Mouse (Mus musculus): ENCODE measurements around the gene Gm11232.

Gm11232 gene

DNA sequence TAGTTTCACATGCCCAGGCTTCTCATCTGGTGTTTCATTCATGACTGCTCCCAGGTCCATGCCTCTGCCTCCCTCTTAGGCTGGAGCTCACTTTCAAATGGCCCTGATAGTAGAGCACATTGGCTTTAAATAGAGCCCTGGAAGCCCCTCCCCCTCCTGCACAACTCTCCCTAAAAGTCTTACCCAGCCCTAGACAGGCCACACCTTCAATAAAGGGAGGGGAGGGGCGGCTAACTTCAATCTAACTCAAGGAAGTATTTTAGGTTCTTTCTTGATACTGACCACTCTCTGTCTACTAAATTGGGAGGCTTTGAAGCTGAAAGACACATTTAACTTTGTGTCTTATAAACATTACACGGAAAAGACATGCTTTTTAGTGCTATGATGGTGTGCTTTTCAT, at the start of gene Gm11232:
Gene Gm11232, minus strand, starts transcription at position 101 of the 400 bp plus-strand sequence.
- no peak for DNase-seq

DNA sequence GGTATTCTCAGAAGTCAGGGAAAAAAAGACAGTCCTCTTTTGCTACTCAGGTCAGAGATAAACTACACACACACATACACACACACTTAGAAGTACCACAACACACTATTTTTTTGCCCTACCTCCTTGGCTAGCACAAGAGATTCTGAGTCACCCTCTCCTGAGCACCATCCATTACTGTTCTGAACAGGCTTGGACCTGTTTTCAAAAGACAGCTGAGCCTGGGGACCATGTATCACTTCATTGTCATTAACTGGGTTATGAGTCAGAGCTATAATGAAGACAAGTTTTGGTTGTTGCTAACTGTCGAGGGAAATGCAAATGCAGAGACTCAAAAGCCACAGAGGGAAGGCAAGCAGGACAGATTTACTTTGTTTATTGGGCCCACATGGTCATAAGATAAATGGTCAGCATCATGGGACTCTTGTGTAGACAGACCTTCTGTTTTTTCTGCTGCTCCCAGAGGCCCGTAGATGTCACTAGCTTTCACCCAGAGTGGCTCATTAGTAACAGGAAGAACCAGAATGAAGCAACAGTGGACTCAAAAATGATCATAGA, 48.3 kb upstream of the Gm11232 start:
- DNase-seq: no peak

DNA sequence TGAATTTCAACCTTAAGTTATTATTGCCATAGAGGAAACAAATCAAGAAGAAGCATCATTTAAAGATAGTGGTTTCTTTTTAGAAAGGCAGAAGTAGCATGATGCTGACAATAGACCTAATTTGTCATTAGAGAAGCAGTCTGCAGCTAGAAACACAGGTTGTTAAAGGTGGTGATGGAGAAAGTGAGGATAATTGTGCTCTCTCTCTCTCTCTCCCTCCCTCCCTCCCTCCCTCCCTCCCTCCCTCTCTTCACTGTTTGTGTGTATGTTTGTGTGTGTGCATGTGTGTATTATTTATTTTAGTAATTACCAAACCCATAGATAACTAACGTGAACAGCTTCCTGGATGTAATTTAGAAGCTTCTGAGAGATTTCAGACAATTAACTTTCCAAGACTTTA, 7.8 kb upstream of the Gm11232 start:
- no peak for DNase-seq

DNA sequence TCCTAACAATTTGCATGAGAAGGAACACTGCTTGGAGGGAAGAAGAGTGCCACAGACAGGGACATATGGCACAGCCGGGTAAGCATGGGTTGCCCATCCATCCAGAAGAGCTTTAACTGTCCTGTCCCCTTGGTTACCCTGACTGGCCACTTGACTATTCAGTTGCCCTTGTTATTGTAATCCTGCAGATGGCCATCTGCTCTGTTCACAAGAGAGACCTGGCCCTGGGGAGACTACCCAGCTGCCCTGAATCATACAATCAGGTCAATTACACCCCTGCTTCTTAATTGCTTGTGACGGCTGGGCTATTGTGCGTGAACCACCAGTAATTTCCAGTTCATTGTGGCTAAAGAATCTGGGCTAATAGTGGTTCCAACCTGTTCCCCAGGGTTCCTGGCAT, 7.3 kb upstream of the Gm11232 start:
- DNase-seq: peak; percentile 90

DNA sequence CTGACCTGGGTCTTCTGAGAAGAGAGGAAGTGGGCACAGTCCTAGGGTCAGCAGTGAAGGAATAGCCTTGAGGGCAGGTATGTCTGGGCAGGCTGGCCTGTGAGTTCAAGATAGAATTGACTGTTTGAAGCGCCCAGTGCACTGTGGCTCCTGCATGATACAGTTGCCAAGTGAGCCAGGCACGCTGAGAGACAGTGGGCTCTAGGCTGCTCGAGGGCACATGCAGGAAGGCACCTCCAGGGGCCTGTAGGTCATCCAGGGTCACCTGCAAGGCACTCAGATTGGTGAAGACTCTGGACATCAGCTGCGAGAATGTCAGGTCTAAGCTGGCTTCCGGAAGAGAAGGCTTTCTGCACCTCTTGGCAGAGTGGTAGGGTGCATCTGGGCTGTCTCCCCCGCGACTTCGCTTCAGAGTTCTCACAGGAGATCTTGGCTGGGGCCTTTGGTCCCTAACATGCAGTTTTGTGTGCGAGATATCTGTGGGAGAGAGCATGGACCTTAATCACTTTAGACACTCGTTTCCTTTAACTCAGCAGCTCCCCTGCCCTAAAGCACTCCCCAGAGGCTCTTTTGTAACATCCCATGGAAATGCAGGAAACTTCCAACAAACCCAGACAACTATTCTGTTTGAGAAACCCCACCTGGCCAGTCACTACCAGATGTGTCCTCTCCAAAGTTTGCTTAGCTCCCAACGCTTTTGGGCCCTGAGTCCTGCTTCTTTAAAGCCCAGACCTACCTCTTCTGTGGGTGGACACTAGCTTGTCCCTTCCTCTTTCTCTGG, 1.1 kb downstream of the Gm11232 start:
- no peak for DNase-seq

DNA sequence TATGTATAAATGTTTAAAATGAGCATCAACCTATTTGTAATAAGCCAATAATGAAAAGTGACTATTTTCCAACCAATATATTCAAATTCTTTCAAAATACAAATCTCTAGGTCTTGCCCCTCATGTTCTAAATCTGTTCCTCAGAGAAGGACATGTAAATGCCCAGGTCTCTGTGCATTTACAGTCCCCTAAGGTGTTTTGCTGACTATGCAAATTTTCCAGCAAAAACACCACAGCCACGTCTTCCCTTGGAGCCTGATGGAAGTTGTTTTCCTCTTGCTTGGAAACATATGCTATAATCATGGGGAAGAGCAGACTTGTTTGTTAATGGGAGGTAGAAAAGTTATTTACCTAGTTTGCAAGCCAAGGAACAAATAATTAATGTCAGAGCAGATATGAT, 12.0 kb downstream of the Gm11232 start:
- DNase-seq: no peak

DNA sequence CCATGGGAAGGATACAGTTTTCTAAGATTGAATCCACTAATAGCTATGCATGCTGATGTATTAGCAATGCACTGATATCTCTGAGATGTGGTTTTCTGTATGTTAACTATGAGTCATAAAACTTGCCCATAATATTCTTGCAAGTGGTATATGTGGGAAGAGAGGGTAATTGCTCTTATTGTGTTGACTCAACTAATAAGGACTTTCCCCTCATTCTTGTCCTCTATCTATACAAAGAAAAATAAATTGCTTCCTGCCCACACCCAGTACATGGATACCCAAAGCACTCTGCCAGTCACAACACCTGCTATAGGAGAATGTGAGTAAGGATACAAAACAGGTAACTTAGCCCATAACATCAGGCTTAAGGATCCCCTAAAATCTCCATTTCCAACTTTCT, 21.2 kb downstream of the Gm11232 start:
- no peak for DNase-seq

DNA sequence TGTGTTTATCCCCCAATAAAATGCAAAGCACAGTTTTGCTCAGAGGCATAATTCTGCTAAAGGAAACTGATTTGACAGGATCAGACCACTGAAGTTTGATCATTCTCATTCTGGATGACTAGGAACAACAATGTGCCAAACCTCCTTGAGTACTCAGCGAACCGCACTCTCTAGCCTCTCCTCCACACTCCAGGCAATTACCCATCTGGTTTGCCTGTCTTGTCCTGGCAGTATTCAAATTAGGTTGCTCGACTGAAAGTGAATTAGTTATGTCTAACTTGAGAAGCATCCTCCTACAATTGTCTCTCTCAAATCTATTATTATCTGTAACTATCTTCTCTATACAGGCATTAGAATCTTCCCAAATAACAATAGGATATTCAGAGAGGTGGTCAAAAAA, 22.5 kb downstream of the Gm11232 start:
- DNase-seq: no peak

DNA sequence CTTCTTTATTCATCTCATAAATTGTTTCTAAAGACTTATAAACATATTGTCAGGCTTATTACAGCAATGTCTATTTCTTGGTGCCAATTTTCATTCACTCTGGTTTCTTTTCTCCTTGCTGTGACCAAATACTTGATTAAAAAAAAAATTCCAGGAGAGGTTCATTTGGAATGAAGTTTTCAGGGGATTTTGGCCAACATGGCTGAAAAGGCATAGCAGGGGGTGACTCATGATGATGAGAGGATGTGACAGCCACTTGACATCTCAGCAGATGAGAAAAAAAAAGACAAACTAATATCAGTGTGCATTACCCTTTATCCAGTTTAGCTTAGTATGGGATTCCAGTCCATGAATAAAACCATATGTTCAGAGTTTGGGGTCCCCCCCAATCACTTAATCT, 28.4 kb downstream of the Gm11232 start:
- no peak for DNase-seq

DNA sequence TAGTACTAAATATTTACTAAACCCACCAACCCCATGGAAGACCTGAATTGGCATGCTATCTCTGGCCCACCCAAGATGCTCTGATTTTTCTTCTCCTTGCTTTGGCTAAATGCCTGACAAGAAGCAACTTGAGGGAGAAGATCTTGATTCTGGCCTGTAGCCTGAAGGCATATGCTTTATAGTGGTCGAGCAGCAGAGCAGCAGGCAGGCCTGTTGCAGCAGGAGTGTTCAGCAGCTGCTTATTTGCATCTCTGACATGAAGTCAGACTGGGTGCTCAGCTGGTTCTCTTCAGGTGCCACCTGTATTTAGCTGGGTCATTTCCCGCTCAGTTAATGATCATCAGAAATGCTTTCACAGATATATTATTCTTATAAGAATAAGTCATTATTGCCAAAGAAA, 30.2 kb downstream of the Gm11232 start:
- DNase-seq: no peak

DNA sequence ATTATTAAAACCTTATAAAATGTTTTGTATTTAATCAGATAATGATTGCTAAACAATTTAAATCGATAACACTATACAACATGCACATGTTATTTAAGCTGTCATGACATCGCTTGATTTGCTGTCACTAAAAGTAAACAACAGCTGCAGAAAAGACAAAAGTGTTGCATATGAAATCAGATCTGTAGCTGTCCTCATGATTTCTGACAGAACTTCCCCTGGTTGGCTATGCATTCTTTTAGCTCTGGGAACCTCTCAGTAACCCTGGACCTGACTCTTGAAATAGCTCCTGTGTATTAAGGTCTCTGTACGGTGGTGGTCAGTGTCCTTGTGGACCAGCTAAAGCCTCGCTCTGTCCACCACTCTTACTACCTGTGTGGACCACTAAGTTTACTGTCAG, 30.7 kb downstream of the Gm11232 start:
- DNase-seq: no peak

DNA sequence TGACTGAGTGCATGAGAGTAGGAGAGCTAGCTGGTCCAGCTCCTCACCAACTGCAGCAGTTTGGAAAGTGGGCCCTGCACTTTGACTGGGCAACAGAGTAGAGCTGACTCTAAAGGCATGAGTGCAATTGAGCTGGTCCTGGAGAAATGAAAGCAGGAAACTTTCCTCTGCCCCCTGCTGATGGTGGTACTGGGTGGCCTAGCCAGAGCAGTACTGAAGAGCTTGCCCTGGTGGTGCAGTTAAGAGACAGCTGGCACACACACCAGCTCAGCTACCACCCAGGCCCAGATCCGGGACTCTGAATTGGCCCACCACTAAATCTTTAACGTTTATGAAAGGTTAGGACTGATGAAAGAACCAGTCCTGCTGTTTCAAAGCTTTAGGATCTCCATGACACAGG, 31.9 kb downstream of the Gm11232 start:
- no peak for DNase-seq

All from cerebellum, adult 9-11 months (tissue).